Mouse (Mus musculus): ENCODE data around the gene Arl3.

DNA sequence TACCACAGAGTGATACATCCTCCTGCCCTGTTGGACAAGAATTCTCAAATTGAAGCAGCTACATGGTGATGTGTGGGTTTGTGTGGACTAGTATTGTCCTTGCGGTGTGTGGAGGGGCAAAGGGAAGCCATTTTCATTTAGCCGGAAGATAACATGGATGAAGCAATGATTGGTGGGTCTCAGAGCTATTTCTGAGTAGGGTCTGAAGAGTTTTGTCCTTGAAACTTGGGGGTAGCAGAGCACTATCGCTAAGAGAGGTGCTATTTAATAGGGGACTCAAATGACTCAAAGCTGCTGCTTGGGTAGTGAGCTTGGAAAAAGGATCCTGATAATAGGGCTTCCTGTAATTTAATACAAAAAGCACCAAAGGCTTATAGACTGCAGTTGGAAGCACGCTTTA lies 25.2 kb upstream of the Arl3 start:
- TF ChIP-seq CTCF (IDR thresholded peaks at IDR 0.05; ENCODE audit: low read depth, low read length) = no peak
- no peak for TF ChIP-seq POLR2A (IDR thresholded peaks at IDR 0.05; ENCODE audit: borderline replicate concordance, low read depth, low read length)
